Comparison of ENCODE assay signal across 8 mouse cellular contexts in the genomic region with DNA sequence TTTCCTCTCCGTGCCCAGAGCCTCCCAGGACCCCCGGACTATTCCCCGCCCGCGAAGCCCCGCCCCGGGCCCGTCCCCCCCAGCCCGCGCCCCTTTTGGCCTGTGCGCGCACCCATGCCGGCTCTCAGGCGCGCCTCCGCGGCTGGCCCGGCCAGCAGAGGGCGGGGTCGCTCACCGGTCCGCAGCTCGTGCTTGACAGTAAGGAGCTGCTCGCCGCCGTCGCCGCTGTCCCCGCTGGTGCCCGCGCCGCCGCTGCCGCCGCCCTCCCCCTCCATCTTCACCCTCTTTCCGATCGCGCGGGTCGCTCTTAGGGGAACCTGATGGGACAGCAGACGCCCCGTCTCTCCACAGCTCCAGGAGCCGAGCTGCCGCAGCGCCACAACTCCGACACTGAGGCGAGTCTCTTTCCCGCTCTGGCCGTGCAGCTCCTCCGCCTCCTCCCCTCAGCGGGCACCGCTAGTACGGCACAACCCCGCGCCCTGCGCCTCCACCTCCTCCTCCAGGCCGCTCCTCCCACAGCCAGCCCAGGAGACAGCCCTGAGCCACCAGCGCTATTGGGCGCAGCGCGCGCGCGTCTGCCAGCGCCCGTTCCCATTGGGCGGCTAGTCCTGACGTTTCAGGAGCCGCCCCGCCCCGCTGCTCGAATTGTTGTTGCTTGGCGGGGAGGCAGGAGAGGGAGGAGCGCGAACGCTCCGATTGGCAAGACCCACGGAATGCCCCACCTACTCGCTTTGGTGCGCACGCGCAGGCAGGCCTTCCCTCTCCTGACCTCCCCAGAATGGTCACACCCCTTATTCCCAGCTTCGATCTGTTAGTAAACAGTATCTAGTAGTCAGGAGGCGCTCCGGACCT. TPM values are rescaled to one million over a fixed set of nuclear protein-coding genes. Genes with fewer than 3 reads are reported as not detected.
DNase-seq lines count a peak whose midpoint lies in the region; ATAC-seq and TF ChIP-seq lines count a peak whose summit lies in the region.

No protein-coding gene starts in this region.

- in situ Hi-C loops in Patski (cut with MboI; ENCODE audit: low pct_unique_long_range_greater_than_20kb): loop anchor here (5.0 to 10.0 kb wide), 2 partner anchors 117 to 210 kb away; no protein-coding TSS in a partner anchor

- no peaks in the 10 kb centered on the region for H3K9me3 ChIP-seq in hindbrain, embryonic 13.5 days

- H3K4me3 ChIP-seq in hindbrain, embryonic 13.5 days: peak overlapping the region; percentile 77

- CTCF ChIA-PET in Patski (lab: Charles Lee): interaction anchor here (0.8 to 1.6 kb wide), 6 partner anchors 14 to 117 kb away, joined by 3 to 4 read pairs (median 3); no protein-coding TSS in a partner anchor

- POLR2A ChIA-PET in Patski (lab: Charles Lee): interaction anchor here (0.7 kb wide), 1 partner anchor 144 kb away, joined by 3 read pairs; no protein-coding TSS in a partner anchor

- H3K27ac ChIP-seq in hindbrain, embryonic 13.5 days: peak overlapping the region; percentile 97

- WGBS in hindbrain, embryonic 13.5 days: under 1% methylated on average over 76 of the region's 85 CpGs

- H3K4me1 ChIP-seq in hindbrain, embryonic 13.5 days (replicated peaks): peaks cover 17% of the 10 kb centered on the region

- H3K9ac ChIP-seq in hindbrain, embryonic 13.5 days: peak overlapping the region; percentile 81

- peak; percentile 99 for ATAC-seq in Patski
- peak; percentile 100 for ATAC-seq in hindbrain, embryonic 13.5 days (ENCODE audit: low FRiP score)

- peak; percentile 94 for TF ChIP-seq CTCF in Patski (IDR thresholded peaks at IDR 0.05)

- H3K36me3 ChIP-seq in hindbrain, embryonic 13.5 days: no peaks in the 10 kb centered on the region

- no peaks in the 10 kb centered on the region for H3K27me3 ChIP-seq in Patski
- peaks cover 4% of the 10 kb centered on the region; the same call in 1 of the 2 replicates for H3K27me3 ChIP-seq in hindbrain, embryonic 13.5 days

- peak overlapping the region; percentile 88 for H3K4me2 ChIP-seq in hindbrain, embryonic 13.5 days

- DNase-seq in Patski (ENCODE audit: low read depth, low spot score): peak; percentile 96
- DNase-seq in cerebellum, postnatal 14 days: peak; percentile 99 to 100
- DNase-seq in frontal cortex, postnatal 14 days (ENCODE audit: low spot score in 2 of 2): peak; percentile 99
- peak; percentile 90 to 99 for DNase-seq in layer of hippocampus, postnatal 25 days (ENCODE audit: extremely low spot score in 1 of 2, low spot score in 1 of 2)
- peak; percentile 100 for DNase-seq in lung, postnatal 25 days (ENCODE audit: low spot score)
- DNase-seq in retina, embryonic 14.5 days (ENCODE audit: low spot score): peak; percentile 100
- peak; percentile 99 for DNase-seq in thymus, postnatal 4 days

RNA-seq across cellular contexts. Expression of a gene that starts 2.0 kb away (rescaled TPM):
- polyA plus RNA-seq in Patski (2021): 2.5 TPM
- polyA plus RNA-seq in hindbrain, embryonic 13.5 days (2015; fragmentation: Nextera tagmentation; extraction: Ambion mirVana): 5.3 and 7.1 TPM in 2 replicates
- total RNA-seq in layer of hippocampus, postnatal 25 days (2021): 10 to 100 TPM; 20.9 to 22.4 TPM

RNA-seq across cellular contexts. Expression of a gene that starts 54.0 kb away (rescaled TPM):
- 17.9 TPM for polyA plus RNA-seq in Patski (2021)
- polyA plus RNA-seq in hindbrain, embryonic 13.5 days (2015; fragmentation: Nextera tagmentation; extraction: Ambion mirVana): 1.9 and 2.0 TPM in 2 replicates
- total RNA-seq in layer of hippocampus, postnatal 25 days (2021): 1 to 10 TPM; 6.4 to 7.4 TPM

Comparison
In these comparisons a context has a peak if more than half of its experiments do, and no peak if none do; other contexts are left out.
1. Peak in every context shown above with its lines: DNase-seq, ATAC-seq, H3K4me3 ChIP-seq and H3K27ac ChIP-seq.